Mouse (Mus musculus) adipocyte (in vitro differentiated cells): ENCODE results near the gene Dab2ip.

Experiments used
- DNase-seq: peaks from one replicate; pipeline ENCODE4 v3.0.0-alpha.2; 2016; ENCODE audit warnings: low spot score

Gene Dab2ip

DNA sequence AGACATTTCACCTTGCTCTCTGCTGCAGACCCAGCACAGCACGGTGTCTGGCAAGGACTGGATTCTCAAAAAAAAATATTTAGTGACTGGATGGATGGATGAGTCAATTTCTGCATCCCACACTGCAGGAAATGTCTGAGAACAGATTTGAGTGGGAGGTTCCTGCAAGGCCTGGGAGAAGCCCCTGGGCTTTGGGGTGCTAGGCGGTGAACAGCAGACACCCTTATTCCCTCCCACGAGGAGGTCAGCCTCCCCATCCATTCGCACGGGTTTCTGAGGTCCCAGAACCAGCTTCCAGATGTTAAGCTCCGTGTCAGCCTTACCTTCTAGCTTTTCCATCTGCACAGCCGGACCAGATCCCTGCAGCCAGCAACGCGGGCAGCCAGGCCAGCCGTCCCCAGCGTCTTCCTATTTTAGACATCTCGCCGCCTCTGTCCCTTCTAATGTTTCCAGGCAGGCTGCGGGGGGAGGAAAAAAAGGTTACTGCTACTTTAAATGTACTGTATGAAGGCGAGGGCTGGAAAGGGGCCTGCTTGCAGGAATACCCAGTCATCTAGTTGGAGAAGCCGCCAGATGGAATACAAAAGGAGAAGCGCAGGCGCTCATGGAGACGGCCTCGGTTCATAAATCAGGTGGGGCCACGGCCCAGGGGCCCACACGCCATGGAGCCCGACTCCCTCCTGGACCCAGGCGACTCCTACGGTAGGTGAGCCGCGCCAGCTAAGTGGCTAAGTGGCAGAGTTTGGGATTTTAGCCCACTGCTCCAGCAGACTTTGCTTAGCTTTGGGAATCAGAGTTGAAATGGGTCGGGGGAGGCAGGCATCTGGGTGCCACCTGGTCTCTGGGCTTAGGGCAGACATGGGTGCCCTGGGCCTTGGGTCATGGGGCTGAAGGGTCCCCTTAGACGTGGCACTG lies at the start of gene Dab2ip:
Gene Dab2ip (plus strand): TSS at position 356 of the 915 bp plus-strand sequence.
- DNase-seq, result no peak

DNA sequence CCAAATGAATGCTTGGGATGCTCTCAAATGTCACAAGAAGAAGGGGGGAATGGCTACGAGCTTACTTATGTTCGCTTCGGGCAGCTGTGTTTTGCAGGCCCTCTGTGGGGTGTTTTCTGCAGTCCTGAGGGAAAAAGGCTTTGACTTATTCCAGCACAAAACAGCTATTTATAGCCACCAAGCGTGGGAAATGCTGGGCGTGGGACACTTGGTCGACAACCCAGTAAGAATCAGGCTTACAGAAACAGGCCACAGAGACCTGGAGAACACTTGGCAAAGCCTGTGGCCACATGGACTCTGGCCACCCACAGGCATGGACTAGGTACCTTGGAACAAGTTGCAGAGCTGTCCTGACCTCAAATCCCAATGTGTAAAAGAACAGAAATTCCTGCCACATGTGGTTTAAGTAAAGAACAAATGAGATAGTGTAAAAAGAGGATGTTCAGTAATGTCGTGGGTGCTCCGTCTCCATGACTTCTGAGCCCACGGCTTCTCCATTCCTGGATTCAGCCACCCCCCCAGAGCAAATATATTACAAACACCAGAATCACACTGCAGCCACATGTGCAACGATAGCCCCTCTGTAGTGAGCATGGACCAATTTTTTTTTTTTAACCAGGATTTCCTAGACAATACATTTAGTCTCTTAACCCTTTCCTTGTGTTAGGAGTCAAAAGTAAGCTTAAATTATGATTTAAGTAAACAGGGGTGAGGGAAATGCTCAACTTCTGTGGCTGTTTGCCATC lies 49.3 kb upstream of the Dab2ip start:
- DNase-seq, result peak; percentile 100

DNA sequence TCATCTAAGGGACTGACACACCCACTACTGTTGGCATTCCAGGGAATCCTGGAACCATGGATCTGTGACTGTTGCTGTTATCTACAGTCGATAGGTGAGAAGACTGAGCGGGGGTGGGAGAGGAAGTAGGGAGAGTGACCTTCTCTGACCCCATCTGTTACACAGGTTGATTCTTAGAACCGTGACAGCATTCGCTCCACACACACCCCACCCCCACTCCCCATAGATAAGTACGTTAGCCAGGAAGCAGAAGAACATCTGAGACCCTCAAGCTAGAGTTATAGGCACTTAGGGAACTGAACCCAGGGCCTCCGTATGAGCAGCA lies 48.8 kb upstream of the Dab2ip start:
- no peak for DNase-seq

DNA sequence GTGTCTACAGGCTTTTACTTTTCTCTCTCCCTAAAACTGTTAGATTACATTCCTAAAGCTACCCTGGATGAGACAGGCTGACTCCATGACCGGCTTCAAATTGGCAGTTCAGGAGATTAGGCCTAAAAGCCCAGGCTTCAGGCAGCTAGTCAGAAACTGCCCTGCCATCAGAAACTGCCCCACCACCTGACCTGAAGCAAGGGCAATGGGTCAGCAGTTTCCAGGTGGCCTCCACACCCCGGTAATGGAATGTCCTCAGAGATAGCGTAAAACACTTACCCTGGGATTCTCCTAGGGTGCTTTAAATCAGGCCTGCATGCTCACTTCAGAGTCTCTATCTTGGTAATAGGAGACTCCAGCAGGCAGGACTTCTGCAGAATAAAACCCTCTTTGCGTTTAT lies 48.2 kb upstream of the Dab2ip start:
- no peak for DNase-seq

DNA sequence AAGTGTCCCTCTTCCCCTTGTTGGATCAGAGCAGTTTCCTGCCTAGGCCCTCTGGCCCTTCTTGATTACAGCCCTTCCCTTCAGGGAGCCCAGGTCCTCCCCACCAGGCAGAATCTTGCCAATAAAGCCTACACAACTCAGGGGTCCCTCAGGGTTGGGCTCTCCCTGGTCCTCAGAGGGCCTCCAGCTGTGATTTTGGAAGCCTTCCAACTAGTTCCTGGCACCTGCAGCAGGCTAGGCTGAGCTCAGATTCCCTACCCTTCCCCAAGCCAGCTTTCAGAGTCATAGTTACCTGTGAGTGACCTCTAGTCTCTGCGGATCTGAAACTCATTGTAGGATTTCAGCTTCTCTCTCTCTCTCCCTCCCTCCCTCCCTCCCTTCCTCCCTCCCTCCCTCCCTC lies 47.1 kb upstream of the Dab2ip start:
- peak; percentile 53 for DNase-seq

DNA sequence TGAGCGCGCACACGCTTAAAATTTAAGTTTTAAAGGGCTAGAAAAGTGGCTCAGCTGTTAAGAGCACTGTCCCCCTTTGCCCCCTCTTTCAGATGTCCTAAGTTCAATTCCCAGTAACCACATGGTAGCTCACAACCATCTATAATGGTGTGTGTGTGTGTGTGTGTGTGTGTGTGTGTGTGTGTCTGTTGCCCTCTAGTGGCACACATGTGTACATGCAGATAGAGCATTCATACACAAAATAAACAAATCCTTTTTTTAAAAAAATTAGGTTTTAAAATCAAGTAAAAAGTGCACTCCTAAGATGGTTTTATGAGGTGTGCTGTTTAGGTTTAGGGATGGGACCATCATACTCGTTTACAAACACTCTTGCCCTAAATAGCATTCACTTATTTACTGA lies 45.8 kb upstream of the Dab2ip start:
- no peak for DNase-seq

DNA sequence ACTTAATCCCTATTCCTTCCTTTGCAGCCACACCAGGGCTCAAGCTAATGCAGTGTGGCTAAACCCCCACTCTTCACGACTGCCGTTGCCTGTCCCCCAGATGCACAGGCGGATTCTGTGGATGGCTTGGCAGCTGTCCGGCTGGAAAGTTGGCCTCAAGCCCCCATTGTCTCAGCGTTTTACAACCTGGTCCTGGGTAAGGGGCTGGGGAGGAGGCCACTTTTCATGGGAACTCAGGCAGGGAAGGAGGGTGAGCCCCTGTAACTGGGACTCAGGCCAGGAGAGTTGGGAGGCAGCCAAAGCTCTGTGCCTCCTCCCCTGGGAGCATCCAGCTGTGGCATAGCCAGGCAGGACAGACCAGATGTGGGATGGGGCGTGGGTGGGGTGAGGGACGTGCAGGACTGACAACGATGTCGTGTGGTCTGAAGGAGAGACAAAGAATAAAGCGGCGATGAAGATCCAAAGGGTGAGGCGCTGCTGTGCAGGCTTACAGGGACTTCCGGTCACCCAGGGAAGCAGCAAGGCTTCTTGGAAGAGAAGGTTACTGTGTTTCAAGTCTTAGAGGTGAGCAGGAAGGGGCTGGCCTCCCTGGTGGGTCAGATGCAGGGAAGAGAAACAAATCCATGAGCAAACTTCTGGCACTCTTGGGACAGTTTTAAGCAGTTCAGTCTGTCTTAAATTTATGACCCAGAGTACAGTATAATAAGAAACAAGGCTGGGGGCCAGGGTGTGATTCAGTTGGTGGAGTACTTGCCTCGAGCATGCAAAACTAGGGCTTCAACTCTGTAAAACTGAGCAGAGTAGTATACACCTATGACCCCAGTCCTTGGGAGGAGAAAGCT lies 43.8 kb upstream of the Dab2ip start:
- peak; percentile 90 for DNase-seq

DNA sequence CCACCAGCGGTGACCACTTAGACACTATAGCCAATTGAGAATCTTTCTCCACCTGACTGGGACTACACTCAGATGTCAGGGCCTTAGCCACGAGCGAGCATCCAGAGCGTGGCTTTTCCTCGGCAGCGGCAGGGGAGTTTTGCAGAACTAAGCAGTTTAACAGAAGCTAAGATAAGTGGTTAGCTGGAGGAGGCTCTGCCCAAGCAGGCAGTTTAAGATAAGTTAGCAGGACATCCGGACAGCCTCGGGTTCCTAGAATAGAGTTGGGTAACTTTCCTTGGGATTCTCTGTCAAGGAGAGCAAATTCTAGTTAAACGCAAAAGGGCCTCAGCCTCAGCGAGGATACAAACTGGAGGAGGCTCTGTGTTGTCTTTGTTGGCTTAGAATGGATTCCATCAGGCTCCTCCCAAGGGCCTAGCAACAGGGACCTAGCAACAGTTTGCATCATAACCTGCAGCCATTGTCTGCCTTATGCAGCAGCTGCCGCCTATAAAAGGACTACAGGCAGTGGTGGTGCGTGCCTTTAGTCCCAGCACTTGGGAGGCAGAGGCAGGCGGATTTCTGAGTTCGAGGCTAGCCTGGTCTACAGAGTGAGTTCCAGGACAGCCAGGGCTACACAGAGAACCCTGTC lies 31.3 kb upstream of the Dab2ip start:
- DNase-seq, result no peak

DNA sequence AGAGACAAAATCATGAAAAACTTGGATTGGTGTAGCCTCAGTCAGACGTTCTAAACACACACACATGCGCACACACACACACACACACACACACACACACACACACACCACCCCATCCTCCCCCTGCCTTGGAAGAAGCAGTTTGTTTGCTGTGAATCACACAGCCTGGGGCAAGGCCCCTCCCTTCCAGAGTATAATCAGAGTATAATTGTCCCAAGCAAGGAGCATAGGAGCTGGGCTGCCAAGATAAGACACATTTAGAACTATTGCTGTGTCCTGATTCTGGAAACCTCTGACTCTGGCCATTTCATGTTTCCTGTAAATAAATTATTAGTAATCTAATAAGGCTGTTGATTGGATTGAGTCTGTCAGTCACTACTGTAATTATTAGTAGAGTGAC lies 29.0 kb upstream of the Dab2ip start:
- no peak for DNase-seq

DNA sequence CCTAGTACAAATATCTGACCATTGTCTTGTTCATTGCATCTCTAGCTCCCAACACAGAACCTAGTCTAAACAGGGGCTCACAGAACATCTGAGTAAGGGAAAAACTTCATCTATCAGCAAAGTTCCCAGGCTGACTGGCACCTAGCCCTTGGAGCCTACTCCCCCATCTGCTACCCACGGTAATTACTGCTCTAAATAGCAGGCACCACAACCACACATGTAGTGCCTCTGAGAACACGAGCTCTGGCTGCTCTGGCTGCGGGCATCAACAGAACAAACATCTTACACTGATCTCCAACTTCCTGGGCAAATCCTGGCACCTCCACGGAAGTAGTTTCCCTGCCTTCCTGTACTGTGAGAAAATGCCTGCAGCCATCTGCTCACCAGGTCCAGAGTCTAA lies 28.2 kb upstream of the Dab2ip start:
- DNase-seq, result no peak

DNA sequence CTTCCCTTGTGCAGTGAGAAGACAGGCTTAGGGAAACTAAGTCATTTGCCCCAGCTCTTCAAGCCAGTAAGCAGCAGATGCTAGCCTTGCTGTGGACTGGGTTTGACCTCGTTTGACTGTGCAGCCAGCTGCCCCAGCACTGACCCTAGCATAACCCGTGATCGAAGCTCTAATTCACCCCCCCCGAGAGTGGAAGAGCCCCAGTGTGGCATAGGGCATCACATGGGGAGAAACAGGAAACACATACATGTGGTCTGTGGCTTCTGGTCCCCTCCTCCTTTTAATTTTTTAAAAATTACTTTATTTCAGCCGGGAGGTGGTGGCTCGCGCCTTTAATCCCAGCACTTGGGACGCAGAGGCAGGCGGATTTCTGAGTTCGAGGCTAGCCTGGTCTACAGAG lies 27.3 kb upstream of the Dab2ip start:
- DNase-seq, result no peak

DNA sequence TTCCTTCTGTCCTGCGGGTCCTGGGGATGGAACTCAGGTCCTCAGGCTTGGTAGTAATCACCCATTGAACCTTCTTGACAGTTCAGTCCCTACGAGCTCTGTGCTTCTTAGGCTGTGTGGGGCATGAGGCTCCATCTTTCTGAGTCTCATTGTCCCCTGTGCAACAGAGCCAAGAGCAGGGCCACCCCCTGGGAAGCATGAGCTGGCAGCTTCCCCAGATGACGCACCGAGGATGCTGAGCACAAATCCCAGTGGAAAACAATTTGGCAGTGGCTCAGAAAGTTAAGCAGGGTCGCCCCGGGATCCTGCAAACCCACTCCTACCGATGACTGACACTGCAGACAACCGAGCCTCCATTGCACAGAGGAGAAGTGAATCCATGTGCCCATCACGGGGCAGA lies 24.4 kb upstream of the Dab2ip start:
- DNase-seq, result peak; percentile 22

DNA sequence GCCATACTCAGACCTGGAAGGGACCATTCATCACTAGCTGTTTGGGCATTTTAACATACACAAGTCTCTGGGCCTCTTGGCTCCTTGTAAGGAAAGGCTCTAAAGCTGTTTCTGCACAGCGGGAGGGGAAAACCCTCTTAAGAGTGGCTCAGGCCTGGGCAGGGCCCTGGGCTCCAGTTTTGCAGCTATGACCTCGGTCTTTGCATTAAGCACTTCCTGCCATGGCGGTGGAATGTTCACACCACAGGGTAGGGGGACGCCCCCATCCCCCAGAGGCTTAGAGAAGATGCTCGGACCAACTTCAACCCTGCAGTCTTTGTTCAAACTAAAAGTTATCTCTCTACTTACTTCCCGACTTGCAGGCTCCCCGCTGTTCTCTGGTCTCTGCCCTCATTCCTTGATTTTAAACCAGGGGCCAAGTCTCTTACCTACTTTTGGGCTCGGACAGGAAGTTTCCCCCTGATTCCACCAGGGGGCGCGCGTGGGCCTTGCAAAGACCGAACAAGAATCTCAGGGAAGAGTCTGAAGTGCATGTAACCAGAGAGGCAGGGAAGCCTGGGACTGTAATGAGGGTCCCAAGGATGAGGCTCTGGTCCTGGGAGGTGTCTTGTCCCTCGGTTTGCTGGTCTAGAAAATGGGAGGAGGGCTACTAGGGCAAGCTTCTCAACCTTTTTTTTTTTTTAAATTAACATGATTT lies 18.6 kb upstream of the Dab2ip start:
- DNase-seq, result peak; percentile 93

DNA sequence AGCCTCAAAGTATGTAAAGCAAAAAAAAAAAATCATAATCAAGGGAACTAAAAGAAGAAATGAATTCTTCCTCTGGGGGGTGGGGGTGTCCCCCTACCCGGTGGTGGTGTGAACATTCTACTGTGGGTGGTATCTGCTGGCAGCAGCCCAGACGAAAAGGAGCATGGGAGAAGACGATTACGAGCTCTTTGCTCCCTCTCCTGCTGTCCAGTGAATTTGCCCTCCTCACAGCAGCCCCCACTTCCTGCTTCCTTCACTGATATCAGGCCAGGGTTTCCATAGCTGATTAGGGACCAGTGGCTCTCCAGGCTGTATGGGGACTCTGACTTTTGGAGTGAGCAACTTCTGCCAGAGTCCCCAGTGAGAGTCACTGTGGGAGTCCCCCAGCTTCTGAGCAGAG lies 17.3 kb upstream of the Dab2ip start:
- DNase-seq, result no peak

DNA sequence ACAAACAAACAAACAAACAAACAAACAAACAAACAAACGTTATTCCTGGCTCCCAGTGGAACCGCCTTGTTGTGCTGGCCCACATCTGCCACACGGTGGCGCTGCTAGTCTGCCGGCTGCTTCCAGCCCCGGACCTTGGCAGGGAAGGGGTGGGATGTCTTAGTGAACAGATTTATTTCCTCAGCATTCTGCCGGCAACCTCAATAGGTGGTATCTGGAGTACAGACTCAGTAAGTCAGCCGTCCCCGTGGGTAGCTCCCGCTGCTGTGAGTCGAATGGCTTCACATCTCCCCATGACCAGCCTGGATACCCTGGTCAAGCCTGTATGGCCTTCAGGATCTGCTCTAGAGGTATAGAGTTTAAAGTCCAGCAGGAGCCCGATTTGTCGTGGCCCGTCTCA lies 13.3 kb upstream of the Dab2ip start:
- peak; percentile 66 for DNase-seq

DNA sequence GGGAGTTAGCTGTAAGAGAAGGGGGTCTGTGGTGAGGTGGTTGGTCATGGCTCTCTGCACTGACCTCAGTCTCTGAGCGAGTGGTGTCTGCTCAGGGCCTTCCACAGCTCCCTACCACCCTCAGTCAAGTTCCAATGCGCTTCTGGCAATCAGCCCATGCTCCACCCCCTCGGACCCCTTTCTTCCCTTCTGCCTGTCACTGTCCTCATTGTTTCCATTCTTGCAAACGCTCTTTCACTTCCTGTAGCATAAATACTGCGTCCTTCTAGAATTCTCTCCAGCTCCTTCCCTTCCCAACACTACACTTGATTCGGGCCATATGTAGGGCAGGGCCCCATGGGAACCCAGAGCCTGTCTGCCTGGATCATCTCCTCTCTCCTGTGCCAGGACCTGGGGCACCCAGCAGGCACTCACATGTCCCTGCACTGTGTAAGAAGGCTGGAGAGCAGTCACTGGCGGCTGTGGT lies 12.9 kb upstream of the Dab2ip start:
- no peak for DNase-seq

DNA sequence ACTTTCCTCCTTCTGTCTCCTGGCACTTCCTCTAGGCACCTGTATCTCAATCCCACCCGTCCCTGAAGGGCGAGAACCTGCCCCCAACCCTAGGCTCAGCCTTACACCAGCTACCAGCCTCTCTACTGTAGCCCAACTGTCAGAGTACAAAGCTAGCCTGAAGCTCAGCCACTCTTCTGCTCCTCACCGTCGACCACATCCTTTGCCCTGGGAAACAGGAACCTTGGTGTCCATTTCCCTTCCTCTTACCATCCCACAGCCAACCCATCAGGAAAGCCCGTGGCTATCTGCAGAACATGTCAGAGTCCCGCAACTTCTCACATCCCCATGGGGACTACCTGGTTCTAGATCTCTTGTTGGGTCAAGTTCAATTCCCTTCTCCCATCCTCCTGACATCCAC lies 11.6 kb upstream of the Dab2ip start:
- no peak for DNase-seq

DNA sequence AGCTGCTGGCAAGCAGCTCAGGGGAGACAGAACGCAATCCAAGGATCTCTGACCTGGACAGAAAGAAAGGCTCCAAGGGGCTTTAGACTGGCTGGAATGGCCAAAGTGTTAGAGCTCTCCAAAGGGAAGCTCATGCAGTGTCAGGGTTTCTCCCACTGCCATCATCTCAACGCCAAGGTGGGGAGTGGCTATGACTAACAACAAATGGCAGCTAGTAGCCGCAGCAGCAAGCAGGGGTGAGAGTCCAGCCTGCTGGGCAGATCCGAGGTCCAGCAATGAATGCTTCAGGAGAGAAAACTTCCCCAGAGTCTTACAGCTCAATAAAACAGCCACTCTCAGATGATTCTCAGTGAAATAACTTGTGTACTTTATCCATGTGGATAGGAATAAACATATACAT lies 8.9 kb upstream of the Dab2ip start:
- no peak for DNase-seq

DNA sequence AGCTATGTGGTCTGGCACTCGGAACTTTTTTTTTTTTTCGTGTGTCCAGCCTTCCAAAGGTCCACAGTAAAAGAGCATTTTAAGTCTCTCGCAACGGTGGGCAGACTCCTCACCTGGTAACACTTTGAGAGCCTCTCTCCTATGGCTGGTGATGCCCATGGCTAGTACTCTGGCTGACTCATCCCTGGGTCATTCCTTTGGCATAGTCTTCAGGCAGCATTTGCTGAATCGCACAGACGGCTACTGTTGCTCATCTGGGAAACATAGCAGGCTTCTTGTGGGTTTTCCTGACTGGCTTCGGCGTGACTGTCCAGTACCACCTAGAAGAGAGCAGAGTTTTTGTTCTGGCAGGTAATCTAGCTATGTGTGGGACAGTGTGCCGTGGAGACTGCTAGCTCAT lies 8.0 kb upstream of the Dab2ip start:
- no peak for DNase-seq

DNA sequence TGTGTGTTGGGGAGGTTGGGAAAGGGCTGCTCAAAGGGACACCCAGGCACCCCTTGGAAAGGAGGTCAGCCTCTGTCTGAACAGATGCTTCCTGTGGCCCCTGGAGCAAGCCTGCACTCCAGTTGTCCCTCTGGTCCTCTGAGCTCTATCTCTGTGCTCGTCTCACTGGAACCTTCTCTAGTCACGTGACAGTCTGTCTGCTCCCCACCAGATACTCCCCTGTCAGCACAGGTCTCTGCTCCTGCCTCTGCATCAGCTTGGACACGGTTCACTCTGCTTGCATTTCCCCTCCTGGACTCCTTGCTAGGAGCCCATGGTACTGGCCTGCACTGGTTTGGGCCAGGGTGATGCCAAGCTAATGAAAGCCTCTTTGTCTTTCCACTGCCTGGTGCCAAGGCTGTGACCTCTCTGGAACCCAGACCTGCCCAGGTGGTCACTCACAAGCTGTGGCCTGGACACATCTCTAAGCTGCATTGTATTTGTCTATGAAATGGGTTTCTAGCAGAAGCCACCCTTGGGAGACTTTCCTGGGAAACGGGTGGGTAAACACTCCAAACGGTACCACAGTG lies 1.1 kb upstream of the Dab2ip start:
- DNase-seq, result no peak
